Mouse (Mus musculus): ENCODE results near the gene Gm20458. TPM values are rescaled to one million over a fixed set of nuclear protein-coding genes. Genes with fewer than 3 reads are reported as not detected.

Gene Gm20458
- polyA plus RNA-seq, 1 experiment = not detected

GRCm38 (mm10) chr2:164487115-164487527 is 26.4 kb downstream of the Gm20458 start:
- H3K4me3 ChIP-seq (replicated peaks; ENCODE audit: control insufficient read depth, low read depth, low read length) = no peak overlapping the region
- no peaks in the 10 kb centered on the region; the same call in 1 of the 2 replicates for H3K4me1 ChIP-seq (ENCODE audit: control insufficient read depth, insufficient read depth, low read length)
- H3K27ac ChIP-seq (ENCODE audit: control insufficient read depth, insufficient read depth, low read depth, low read length, poor library complexity) = no peak overlapping the region
- WGBS = 22% methylated on average over 11 of the region's 11 CpGs
- TF ChIP-seq CTCF (IDR thresholded peaks at IDR 0.05; ENCODE audit: control insufficient read depth, insufficient read depth, low read length) (no peak), POLR2A (IDR thresholded peaks at IDR 0.05; ENCODE audit: borderline replicate concordance, control insufficient read depth, low read depth, low read length) (no peak)

DNA sequence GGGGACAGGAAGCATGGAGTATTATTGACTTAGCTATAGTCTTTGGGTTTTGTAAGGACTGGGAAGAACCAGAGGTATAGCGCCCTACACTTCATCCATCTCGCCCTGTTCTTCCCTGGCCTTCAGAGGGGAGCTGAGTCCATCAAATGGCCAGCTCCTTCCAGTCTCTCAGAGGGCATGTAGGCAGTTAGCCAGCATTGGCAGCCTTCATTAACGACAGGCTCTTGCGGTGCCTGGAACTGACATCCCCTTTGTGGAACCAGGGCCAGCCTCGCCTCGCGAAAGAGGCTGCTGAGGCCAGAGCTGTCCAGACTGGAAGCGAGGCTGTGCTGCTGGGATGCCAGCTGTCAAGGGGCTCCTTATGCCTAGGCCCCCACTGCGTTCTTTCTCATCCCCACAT is 27.0 kb downstream of the Gm20458 start:
- 77% methylated on average over 9 of the region's 9 CpGs for WGBS
- TF ChIP-seq CTCF (IDR thresholded peaks at IDR 0.05; ENCODE audit: control insufficient read depth, insufficient read depth, low read length) = no peak
- TF ChIP-seq POLR2A (IDR thresholded peaks at IDR 0.05; ENCODE audit: borderline replicate concordance, control insufficient read depth, low read depth, low read length) = no peak

GRCm38 (mm10) chr2:164494126-164494525 is 33.4 kb downstream of the Gm20458 start:
- Histone ChIP-seq H3K27ac (ENCODE audit: control insufficient read depth, insufficient read depth, low read depth, low read length, poor library complexity) (no peak overlapping the region), H3K4me1 (ENCODE audit: control insufficient read depth, insufficient read depth, low read length) (no peaks in the 10 kb centered on the region), H3K4me3 (replicated peaks; ENCODE audit: control insufficient read depth, low read depth, low read length) (no peak overlapping the region)
- WGBS = 70% methylated on average over 2 of the region's 2 CpGs
- no peak for TF ChIP-seq POLR2A (IDR thresholded peaks at IDR 0.05; ENCODE audit: borderline replicate concordance, control insufficient read depth, low read depth, low read length)
- TF ChIP-seq CTCF (IDR thresholded peaks at IDR 0.05; ENCODE audit: control insufficient read depth, insufficient read depth, low read length) = no peak

More for the DNA sequence above, 27.0 kb downstream of the Gm20458 start:
- Histone ChIP-seq H3K4me3 (replicated peaks; ENCODE audit: control insufficient read depth, low read depth, low read length) (no peak overlapping the region), H3K27ac (ENCODE audit: control insufficient read depth, insufficient read depth, low read depth, low read length, poor library complexity) (no peak overlapping the region), H3K4me1 (ENCODE audit: control insufficient read depth, insufficient read depth, low read length) (no peaks in the 10 kb centered on the region; the same call in 1 of the 2 replicates)

DNA sequence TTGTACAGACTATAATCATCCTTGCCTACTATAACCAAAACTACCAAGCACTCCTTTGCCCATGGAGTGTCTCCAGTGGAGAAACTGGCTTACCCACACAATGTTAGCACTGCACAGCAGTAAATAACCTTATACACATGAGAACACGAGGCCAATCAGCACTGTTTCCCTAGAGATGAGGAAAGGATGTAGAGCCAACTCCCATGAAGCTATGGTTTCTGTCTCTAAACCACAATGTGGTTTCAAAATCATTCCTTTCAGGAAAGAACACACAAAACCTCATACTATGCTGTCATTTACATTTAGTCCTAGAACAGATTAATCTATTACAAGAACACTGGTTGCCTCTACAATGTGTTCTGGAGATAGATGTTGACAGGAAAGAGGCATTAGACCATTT is 35.6 kb downstream of the Gm20458 start:
- no peak overlapping the region for H3K4me3 ChIP-seq (replicated peaks; ENCODE audit: control insufficient read depth, low read depth, low read length)
- no peaks in the 10 kb centered on the region for H3K4me1 ChIP-seq (ENCODE audit: control insufficient read depth, insufficient read depth, low read length)
- H3K27ac ChIP-seq (ENCODE audit: control insufficient read depth, insufficient read depth, low read depth, low read length, poor library complexity) = no peak overlapping the region
- TF ChIP-seq POLR2A (IDR thresholded peaks at IDR 0.05; ENCODE audit: borderline replicate concordance, control insufficient read depth, low read depth, low read length) (no peak), CTCF (IDR thresholded peaks at IDR 0.05; ENCODE audit: control insufficient read depth, insufficient read depth, low read length) (no peak)
- 0% methylated on average over 1 of the region's 1 CpGs for WGBS

DNA sequence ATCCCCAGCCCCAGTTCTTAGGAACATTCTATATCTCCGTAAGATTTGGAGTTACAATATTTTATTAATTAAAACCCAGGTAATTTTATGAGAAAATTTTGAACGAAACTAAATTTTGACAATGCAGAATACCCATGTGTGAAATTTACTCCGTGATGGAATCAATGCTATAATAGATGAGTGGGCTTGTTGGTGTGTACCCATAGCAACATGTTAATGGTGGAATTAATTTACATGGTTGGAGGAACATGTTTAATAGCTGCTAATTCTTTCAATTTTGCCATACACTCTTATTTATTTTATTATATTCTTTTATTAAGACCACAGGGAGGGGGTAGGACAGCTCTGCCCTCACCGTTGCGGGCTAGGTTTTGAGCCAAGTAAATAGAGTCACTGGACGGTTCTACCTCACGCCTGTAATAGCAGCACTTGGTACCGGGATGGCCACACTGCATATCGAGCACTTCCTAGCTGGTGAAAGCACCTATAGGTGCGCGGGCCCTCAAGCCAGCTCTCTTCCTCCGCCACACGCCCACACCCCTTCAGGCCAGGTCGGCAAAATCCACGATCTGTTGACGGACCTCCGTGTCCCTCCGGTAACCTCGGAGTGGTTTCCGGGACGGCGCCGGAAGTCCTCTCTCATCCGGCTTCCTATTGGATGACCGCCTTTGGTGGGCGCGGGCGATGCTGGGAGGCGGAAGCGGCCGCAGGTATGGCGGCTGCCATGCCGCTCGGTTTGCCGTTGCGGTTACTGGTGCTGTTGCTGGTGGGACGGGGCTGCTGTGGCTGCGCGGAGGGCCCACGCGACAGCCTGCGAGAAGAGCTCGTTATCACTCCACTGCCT is 36.3 kb downstream of the Gm20458 start, which contains the start of gene Pigt:
TSS of gene Pigt (plus strand) at position 674 of the 844 bp plus-strand sequence.
- 4% methylated on average over 43 of the region's 43 CpGs for WGBS
- TF ChIP-seq CTCF (IDR thresholded peaks at IDR 0.05; ENCODE audit: control insufficient read depth, insufficient read depth, low read length) (no peak), POLR2A (IDR thresholded peaks at IDR 0.05; ENCODE audit: borderline replicate concordance, control insufficient read depth, low read depth, low read length) (peak; percentile 94; the same call in 1 of the 2 replicates)
- peak within 1 kb of the TSS; percentile 92 for H3K4me3 ChIP-seq (replicated peaks; ENCODE audit: control insufficient read depth, low read depth, low read length)
- peak within 1 kb of the TSS; percentile 41 for H3K27ac ChIP-seq (ENCODE audit: control insufficient read depth, insufficient read depth, low read depth, low read length, poor library complexity)
- no peaks in the 10 kb centered on the region for H3K4me1 ChIP-seq (ENCODE audit: control insufficient read depth, insufficient read depth, low read length)

GRCm38 (mm10) chr2:164497691-164498268 is 37.0 kb downstream of the Gm20458 start:
- 5% methylated on average over 21 of the region's 21 CpGs for WGBS
- no peaks in the 10 kb centered on the region for H3K4me1 ChIP-seq (ENCODE audit: control insufficient read depth, insufficient read depth, low read length)
- H3K27ac ChIP-seq (ENCODE audit: control insufficient read depth, insufficient read depth, low read depth, low read length, poor library complexity) = peak overlapping the region; percentile 9; the same call in 1 of the 2 replicates
- TF ChIP-seq POLR2A (IDR thresholded peaks at IDR 0.05; ENCODE audit: borderline replicate concordance, control insufficient read depth, low read depth, low read length) = no peak
- TF ChIP-seq CTCF (IDR thresholded peaks at IDR 0.05; ENCODE audit: control insufficient read depth, insufficient read depth, low read length) = no peak
- peak overlapping the region; percentile 92 for H3K4me3 ChIP-seq (replicated peaks; ENCODE audit: control insufficient read depth, low read depth, low read length)

DNA sequence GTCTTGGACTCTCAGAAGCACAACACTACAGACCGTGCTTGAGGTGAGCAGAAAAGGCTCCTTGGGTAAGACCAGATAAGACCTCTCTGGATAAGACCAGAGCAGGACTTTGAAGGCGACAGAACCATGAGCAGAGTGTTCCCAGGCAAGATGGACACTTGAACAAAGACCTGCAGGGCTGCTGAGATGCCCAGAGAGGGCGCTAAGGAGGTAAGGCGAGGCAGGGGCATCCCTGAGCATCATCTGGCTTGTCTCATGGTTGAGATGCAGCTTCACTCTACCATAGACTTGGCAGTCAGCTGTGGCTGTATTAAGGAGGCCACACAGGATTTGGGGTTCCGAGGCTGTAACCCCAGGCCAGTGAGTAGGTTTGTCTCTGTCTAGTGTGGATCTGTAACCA is 38.5 kb downstream of the Gm20458 start:
- Histone ChIP-seq H3K4me3 (replicated peaks; ENCODE audit: control insufficient read depth, low read depth, low read length) (no peak overlapping the region), H3K4me1 (ENCODE audit: control insufficient read depth, insufficient read depth, low read length) (no peaks in the 10 kb centered on the region), H3K27ac (ENCODE audit: control insufficient read depth, insufficient read depth, low read depth, low read length, poor library complexity) (no peak overlapping the region)
- no peak for TF ChIP-seq POLR2A (IDR thresholded peaks at IDR 0.05; ENCODE audit: borderline replicate concordance, control insufficient read depth, low read depth, low read length)
- TF ChIP-seq CTCF (IDR thresholded peaks at IDR 0.05; ENCODE audit: control insufficient read depth, insufficient read depth, low read length) = no peak
- WGBS = 81% methylated on average over 5 of the region's 5 CpGs

DNA sequence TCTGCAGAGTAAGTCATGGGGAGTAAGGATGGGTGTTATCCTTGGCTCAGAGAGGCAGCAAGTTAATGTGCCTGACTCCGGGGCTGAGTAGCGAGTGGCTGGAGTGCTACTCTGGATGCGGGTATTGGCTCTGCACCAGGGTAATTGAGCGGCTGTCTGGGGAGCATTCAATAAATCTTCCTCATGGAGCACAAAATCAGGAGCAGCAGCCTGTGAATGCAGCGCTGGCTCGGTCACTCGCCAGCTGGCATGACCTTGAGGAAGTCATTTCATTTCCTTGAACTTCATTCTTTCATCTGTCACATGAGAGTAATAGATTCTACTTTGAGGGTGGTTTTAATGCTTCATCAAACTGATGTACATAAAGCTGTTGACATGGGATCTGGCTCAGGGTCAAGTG is 39.7 kb downstream of the Gm20458 start:
- H3K27ac ChIP-seq (ENCODE audit: control insufficient read depth, insufficient read depth, low read depth, low read length, poor library complexity) = no peak overlapping the region
- TF ChIP-seq POLR2A (IDR thresholded peaks at IDR 0.05; ENCODE audit: borderline replicate concordance, control insufficient read depth, low read depth, low read length) = no peak
- no peak for TF ChIP-seq CTCF (IDR thresholded peaks at IDR 0.05; ENCODE audit: control insufficient read depth, insufficient read depth, low read length)

More for the DNA sequence above, 39.7 kb downstream of the Gm20458 start:
- H3K4me1 ChIP-seq (ENCODE audit: control insufficient read depth, insufficient read depth, low read length) = no peaks in the 10 kb centered on the region
- no peak overlapping the region for H3K4me3 ChIP-seq (replicated peaks; ENCODE audit: control insufficient read depth, low read depth, low read length)
- 90% methylated on average over 7 of the region's 7 CpGs for WGBS
